Mouse (Mus musculus): Measurements from ENCODE around the gene Phldb2.

DNA sequence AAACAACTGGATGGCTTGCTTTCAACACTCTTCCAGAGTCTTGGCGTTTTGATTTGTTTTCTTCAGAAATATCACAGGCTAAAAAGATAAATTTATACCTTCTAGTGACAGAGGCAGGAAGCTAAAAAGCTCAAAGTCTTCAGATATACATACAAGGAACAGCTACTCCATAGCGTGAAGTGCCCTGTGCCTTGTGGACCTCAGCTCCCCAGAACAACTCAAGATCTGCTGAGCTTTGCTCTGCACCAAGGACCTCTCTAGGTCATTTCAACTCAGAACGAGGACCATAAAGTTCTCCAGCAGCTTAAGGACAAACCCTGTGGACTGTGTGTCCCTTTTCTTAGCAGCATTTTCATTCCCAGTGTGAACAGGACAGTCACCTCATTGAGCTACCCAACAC, 188.3 kb downstream of the Phldb2 start:
- TF ChIP-seq CHD2 (IDR thresholded peaks at IDR 0.05; ENCODE audit: low read length) (no peak), CTCF (conservative IDR thresholded peaks at IDR 0.05 in 1 of 2, IDR thresholded peaks at IDR 0.05 in 1 of 2; ENCODE audit: low read depth in 2 of 2, low read length in 2 of 2) (no peak), ZKSCAN1 (IDR thresholded peaks at IDR 0.05; ENCODE audit: borderline replicate concordance, low read depth, low read length) (no peak), E2F4 (IDR thresholded peaks at IDR 0.05; ENCODE audit: insufficient replicate concordance, low read depth, low read length) (no peak), EP300 (IDR thresholded peaks at IDR 0.05; ENCODE audit: low read length) (no peak), CHD1 (IDR thresholded peaks at IDR 0.05; ENCODE audit: low read depth, low read length) (no peak), MEF2A (IDR thresholded peaks at IDR 0.05; ENCODE audit: borderline replicate concordance, low read depth, low read length) (no peak), POLR2A (IDR thresholded peaks at IDR 0.05; ENCODE audit: low read depth, low read length) (no peak), HCFC1 (IDR thresholded peaks at IDR 0.05; ENCODE audit: low read depth, low read length) (no peak), UBTF (IDR thresholded peaks at IDR 0.05; ENCODE audit: low read depth, low read length) (no peak), NELFE (IDR thresholded peaks at IDR 0.05; ENCODE audit: low read depth, low read length) (no peak), ZNF384 (IDR thresholded peaks at IDR 0.05; ENCODE audit: low read depth, low read length) (no peak), RAD21 (IDR thresholded peaks at IDR 0.05; ENCODE audit: low read depth, low read length) (no peak), JUND (conservative IDR thresholded peaks at IDR 0.05; ENCODE audit: low read depth, low read length) (no peak)
